Mouse (Mus musculus) bone marrow macrophage, adult 2 months (primary cell): ENCODE measurements around the gene Cdc6. TPM values are rescaled to one million over a fixed set of nuclear protein-coding genes. Genes with fewer than 3 reads are reported as not detected.
A peak's percentile ranks its signal among the peaks of the same experiment; 100 is the strongest.
"Not testable (repeated sequence)": the region's sequence is repeated elsewhere in the genome, so short reads cannot be mapped to it uniquely, and the experiment has no call there.

Source experiments
- H3K27ac ChIP-seq: 2 replicates; pipeline ENCODE4 v1.5.1; 2012; ENCODE audit warnings: low read depth, low read length; ENCODE audit not compliant: insufficient read depth
- H3K4me1 ChIP-seq: 2 replicates; pipeline ENCODE4 v1.6.1; 2012; ENCODE audit warnings: low read length; ENCODE audit not compliant: control insufficient read depth, insufficient read depth
- H3K4me3 ChIP-seq: 2 replicates; pipeline ENCODE4 v1.5.1; 2012; ENCODE audit warnings: mild to moderate bottlenecking, low read length, moderate library complexity; ENCODE audit not compliant: insufficient read depth
- CTCF ChIP-seq: IDR thresholded peaks from 2 replicates; pipeline ENCODE4 v1.5.1; 2012; ENCODE audit warnings: low read depth, mild to moderate bottlenecking, low read length, moderate library complexity
- POLR2A ChIP-seq: IDR thresholded peaks from 2 replicates; pipeline ENCODE4 v1.6.1; 2012; ENCODE audit warnings: mild to moderate bottlenecking, low read depth, low read length, borderline replicate concordance
- polyA plus RNA-seq: library from polyadenylated mRNA; stranded (reverse); fragments of >200 nt; gene quantifications from 2 replicates; pipeline ENCODE4 v1.2.4, GENCODE M21; 2012; ENCODE audit not compliant: missing spikeins, insufficient read depth, insufficient read length

Gene Cdc6
- polyA plus RNA-seq, 1 experiment = 6.9 TPM

DNA sequence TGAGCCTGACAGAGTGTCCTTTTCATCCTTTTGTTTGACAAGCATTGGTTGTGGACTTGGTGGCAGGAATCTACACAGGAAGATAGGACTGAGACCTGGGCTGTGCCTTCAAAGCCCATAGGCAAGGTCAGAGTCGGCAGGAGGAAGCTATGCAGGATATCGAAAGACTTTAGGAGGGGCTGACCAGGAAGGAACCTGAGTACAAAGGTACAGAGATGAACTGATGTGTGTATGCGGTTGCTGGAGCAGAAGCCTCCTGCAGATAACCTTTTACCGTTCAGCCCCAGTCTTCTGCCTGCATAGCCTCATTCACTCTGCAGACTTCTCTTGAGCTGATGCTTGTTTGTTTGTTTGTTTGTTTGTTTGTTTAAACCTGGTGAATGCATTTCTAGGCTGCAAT is 2.0 kb upstream of the Cdc6 start:
- Histone ChIP-seq H3K27ac (no peak overlapping the region), H3K4me3 (no peak overlapping the region), H3K4me1 (peaks cover 8% of the 10 kb centered on the region)
- TF ChIP-seq POLR2A = no peak
- no peak for TF ChIP-seq CTCF

DNA sequence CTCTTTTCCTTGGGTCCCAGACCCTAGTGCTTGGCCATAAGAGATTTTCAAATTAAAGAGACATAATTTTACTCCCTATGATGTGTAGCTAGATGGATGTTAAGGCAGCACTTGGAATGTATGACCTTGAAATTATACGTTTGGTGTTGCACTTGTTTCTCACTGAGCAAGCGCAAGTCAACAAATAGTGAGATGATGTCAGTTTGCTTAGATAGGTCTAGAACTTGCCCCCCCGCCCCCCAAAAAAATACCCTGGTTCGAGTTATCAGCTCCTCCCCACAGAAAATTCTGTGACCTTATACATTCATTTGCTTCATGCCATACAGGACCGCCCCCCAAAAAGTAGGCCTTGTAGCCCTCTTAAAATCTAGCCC is 551 bp upstream of the Cdc6 start:
- Histone ChIP-seq H3K4me3 (no peak overlapping the region), H3K4me1 (peaks cover 8% of the 10 kb centered on the region), H3K27ac (no peak overlapping the region)
- TF ChIP-seq POLR2A (no peak), CTCF (no peak)

DNA sequence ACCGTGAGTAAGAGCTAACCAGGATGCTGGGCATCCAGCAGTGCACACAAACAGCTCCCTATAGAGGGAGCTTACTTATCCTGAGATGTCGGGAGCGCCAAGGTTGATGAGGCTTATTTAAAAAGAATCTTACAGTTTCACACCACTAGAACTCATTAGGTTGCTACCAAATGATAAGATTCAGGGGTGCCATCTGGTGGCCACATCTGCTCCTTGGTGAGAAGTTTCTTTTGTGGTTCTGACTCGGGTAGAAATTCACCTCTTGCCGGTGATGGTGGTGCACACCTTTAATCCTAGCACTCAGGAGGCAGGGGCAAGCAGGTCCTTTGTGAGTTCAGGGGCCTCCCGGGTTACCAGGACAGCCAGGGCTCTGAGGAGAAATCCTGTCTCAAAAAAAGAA is 2.1 kb downstream of the Cdc6 start:
- Histone ChIP-seq H3K4me1 (peaks cover 8% of the 10 kb centered on the region), H3K4me3 (no peak overlapping the region), H3K27ac (no peak overlapping the region)
- TF ChIP-seq POLR2A (no peak), CTCF (peak; percentile 19; the same call in 1 of the 2 replicates)

DNA sequence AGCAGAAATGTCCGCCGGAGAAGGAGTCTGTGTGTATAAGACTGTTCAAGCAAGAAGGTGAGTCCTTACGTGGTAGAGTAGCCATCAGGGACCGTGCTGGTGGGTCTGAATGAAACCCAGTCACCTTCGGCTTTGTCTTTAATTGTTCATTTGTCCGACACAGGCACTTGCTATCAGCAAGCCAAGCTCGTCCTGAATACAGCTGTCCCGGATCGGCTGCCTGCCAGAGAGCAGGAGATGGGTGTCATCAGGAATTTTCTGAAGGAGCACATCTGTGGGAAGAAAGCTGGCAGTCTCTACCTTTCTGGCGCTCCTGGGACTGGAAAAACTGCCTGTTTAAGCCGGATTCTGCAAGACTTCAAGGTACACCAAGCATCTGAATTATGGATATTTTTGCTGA is 2.8 kb downstream of the Cdc6 start:
- H3K27ac ChIP-seq = no peak overlapping the region
- H3K4me3 ChIP-seq = no peak overlapping the region
- peaks cover 9% of the 10 kb centered on the region for H3K4me1 ChIP-seq
- no peak for TF ChIP-seq POLR2A
- no peak for TF ChIP-seq CTCF

DNA sequence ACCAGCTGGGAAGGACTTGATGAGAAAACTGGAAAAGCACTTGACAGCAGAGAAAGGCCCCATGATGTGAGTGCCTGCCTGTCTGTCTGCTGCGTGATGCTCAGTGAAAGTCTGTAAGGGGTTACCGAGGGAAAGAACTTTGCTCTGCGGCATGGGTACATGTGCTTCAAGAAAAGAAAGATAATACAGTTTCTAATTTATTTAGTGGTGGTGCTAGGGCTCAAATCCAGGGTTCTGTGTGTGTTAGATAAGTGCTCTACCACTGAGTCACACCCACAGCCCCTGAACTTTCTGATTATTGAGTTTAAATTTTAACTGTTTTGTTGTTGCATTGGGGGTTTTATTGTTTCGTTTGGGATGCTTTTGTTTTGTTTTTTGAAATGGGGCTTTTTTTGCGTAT is 3.9 kb downstream of the Cdc6 start:
- TF ChIP-seq CTCF (no peak), POLR2A (no peak)
- Histone ChIP-seq H3K4me3 (no peak overlapping the region), H3K27ac (no peak overlapping the region), H3K4me1 (peaks cover 15% of the 10 kb centered on the region)

DNA sequence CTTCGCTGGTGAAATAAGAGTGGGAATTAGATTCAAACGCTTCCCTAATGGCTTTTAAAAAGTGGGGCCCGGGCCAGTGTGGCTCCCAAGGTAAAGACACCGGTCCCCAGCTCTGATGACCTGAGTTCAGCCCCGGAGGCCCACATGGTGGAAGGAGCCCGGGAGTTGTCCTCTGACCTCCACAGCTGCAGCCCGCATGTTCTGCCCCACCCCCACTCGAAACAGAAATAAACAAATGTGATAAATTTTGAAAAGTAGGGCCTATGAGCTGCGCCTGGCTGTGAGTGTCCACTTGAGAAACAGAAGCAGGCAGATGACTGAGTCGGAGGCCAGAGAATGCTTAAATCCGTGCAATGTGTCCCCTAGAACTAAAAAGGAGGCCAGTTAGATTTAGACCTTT is 6.6 kb downstream of the Cdc6 start:
- no peak overlapping the region for H3K4me3 ChIP-seq
- peaks cover 29% of the 10 kb centered on the region for H3K4me1 ChIP-seq
- H3K27ac ChIP-seq = no peak overlapping the region
- TF ChIP-seq CTCF = no peak
- no peak for TF ChIP-seq POLR2A

DNA sequence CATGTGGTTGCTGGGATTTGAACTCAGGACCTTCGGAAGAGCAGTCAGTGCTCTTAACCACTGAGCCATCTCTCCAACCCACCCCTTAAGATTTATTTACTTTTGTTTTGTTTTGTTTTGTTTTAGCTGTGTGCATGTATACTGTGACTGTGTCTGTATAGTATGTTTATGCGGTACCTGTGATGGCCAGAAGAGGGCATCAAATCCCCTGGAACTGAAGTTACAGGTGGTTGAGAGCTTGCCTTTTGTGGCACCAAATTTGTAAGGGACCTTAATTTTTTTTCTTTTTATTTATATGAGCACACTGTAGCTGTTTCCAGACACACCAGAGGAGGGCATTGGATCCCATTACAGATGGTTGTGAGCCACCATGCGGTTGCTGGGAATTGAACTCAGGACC is 8.8 kb downstream of the Cdc6 start:
- peaks cover 30% of the 10 kb centered on the region for H3K4me1 ChIP-seq
- H3K27ac ChIP-seq, H3K4me3 ChIP-seq: not testable (repeated sequence)

DNA sequence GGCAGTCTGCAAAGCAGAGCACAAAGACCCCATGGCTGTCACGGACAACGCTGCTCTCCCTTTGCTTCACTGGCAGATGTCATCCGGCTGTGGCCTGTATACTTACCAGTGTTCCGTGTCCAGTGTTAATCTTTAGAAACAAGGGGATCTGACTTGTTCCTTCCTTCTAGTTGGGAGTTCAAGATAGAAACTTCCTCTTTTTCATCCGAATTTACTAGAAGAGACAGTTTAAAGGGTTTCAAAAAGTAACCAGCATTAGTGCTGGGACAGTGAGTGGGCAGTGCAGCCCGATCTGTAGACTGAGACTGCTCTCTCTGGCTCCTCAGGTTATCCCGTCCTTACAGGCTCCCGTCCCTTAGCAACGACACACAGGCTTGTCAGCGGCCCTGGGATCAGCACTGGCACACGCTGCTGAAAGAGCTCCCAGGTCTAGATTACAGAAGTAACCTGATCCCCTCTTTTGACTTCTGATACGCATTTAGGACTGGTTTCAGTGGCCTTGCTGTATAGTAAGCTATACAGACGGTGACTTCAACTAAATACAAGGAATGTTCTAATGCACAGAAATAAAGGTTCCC is 9.9 kb downstream of the Cdc6 start:
- peak overlapping the region; percentile 93 for H3K27ac ChIP-seq
- TF ChIP-seq CTCF (no peak), POLR2A (no peak)
- peaks cover 32% of the 10 kb centered on the region for H3K4me1 ChIP-seq
- H3K4me3 ChIP-seq = peak overlapping the region; percentile 24

DNA sequence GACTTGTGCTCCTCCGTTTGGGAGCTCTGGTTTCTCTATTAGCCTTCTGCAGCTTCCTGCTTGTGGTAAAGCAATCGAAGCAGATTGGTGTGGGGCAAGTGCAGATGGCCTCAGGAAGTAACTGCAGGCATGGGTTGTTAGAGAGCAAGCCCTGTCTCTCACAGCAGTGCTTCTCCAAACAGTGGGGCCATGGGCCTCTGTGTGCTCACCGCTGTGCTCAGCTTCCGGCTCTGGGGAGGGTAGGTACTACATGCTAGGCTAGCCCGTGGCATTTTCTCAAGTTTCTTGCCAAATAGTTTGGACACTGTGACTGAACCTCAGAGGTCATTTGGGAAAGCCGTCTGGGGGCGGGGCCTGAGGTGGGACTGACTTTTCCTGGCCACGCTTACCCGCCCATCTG is 10.6 kb downstream of the Cdc6 start:
- H3K4me1 ChIP-seq = peaks cover 38% of the 10 kb centered on the region
- no peak for TF ChIP-seq CTCF
- no peak for TF ChIP-seq POLR2A
- peak overlapping the region; percentile 93 for H3K27ac ChIP-seq
- H3K4me3 ChIP-seq = peak overlapping the region; percentile 26

DNA sequence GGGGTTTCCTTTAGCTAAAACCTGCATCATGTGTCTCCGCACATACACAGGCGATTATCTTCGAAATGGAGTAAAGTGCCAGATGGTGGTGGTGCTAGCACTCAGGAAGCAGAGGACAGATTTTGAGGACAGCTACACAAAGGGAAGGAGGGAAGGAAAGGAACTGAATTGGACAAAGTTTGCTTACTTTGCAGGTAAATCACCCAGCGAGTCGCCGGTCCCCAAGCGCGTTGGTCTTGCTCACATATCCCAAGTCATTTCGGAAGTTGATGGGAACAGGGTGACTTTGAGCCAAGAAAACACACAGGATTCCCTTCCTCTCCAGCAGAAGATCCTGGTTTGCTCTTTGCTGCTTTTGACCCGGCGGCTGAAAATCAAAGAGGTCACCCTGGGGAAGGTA is 11.4 kb downstream of the Cdc6 start:
- Histone ChIP-seq H3K4me1 (peaks cover 42% of the 10 kb centered on the region), H3K4me3 (peak overlapping the region; percentile 38), H3K27ac (peak overlapping the region; percentile 93)
- TF ChIP-seq POLR2A = no peak
- TF ChIP-seq CTCF = no peak

DNA sequence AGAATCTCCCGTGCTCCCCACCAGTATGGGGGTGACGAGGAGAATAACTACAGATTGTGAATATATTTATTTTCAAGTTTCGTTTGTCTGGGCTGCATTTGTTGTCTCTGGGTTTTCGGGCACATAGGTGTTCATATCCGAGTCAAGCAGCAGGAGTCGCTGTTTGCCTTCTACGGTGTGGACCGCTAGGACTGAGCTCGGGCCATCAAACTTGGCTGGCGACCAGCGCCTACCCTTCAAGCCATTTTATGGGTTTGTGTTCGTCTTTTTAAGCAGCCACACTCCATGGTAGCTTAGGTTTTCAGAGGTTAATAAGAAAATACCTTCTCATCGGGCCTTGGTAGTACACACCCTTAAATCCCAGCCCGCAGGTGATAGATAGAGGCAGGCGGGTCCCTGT is 14.2 kb downstream of the Cdc6 start:
- H3K4me3 ChIP-seq, H3K27ac ChIP-seq: not testable (repeated sequence)
- peaks cover 32% of the 10 kb centered on the region for H3K4me1 ChIP-seq

DNA sequence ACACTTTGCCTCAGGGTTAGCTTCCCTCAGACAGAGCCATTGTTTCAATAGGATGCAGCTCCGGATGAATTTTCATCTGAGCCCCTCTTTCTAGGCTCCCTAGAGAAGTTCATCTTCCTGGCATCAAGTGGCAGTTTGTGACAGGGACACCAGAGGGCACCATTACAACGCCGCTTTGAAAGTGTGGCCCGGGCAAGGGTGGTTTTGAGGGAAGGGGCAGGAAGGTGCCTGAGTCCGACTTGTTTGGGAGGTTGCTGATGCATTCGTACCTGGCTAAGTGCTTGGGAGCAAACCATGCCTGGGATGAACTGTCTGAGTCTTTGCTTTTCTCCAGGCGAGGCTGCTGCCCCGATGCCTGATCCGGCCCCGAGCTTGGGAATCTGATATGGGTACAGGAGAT is 14.7 kb downstream of the Cdc6 start:
- H3K27ac ChIP-seq, H3K4me3 ChIP-seq: not testable (repeated sequence)
- H3K4me1 ChIP-seq = peaks cover 27% of the 10 kb centered on the region

DNA sequence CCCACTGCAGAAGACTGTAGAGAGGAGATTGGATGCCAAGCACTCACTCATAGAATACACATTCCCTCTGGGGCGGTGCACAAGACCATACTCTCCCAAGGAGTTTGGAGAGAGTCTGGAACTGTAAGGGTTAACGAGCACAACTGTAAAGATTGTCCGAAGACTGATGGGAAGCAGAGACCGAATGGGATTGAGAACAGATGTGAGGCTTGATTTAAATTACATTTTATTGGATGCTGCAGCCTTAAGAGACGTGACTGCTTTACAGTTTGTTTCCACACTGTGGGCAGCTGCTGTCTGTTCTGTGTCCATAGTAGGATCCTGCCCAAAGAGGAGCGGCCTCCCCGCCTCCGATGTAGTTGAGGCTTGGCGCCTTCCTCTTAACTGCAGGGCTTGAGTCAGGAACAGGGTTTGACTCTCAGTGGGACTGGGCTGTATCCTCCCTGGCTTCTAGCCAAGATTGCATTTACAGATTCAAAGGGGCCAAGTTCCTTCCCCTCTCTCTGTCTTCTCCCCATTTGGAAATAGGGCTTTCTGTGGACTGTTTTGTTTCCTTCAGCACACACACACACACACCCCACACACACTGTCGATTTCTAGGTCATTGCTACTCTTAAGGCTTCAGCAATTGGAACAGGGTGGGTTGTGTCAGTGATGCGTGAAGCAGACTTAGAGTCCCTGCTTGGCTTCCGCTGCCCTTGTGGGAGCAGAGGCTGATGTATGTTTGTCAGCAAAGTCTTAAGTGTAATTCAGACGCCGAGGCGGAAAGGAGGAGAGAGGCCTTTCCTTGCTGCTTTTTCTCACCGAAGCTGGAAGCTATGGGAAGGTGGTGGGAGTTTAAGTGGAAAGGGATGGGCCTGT is 15.5 kb downstream of the Cdc6 start:
- not testable (repeated sequence) for H3K4me3 ChIP-seq, H3K27ac ChIP-seq
- peaks cover 22% of the 10 kb centered on the region for H3K4me1 ChIP-seq
